Mouse (Mus musculus): ENCODE data around the gene Cytl1. TPM values are rescaled to one million over a fixed set of nuclear protein-coding genes. Genes with fewer than 3 reads are reported as not detected.

Cytl1 gene
- polyA plus RNA-seq, 1 experiment from 2014 or later = 0.69 TPM

DNA sequence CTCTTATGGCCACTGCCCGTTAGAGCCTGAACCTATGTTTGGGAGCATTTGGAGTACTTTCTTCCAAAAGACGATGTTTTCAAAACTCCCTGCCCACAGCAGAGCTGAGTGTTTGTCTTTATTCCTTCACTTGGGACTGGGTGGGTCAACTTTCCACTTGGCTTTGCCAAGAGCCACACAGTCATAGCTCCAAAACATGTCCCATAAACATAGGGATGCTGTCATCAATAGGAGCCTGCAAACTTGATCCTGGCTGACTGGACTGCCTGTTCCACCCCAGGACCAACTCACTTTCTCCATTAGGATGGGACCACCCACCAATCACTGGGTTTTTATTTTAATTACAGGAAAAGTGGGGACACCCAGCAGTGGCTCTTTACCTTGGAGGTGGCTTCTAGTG lies 4.5 kb upstream of the Cytl1 start:
- Histone ChIP-seq H3K36me3 (no peaks in the 10 kb centered on the region), H3K9me3 (replicated peaks) (no peaks in the 10 kb centered on the region), H3K4me1 (peaks cover 8% of the 10 kb centered on the region), H3K4me3 (no peak overlapping the region), H3K27me3 (ENCODE audit: low read depth, poor library complexity, severe bottlenecking) (no peaks in the 10 kb centered on the region), H3K27ac (no peak overlapping the region)
- WGBS = 92% methylated on average over 2 of the region's 2 CpGs
- no peak for DNase-seq (ENCODE audit: low spot score)

DNA sequence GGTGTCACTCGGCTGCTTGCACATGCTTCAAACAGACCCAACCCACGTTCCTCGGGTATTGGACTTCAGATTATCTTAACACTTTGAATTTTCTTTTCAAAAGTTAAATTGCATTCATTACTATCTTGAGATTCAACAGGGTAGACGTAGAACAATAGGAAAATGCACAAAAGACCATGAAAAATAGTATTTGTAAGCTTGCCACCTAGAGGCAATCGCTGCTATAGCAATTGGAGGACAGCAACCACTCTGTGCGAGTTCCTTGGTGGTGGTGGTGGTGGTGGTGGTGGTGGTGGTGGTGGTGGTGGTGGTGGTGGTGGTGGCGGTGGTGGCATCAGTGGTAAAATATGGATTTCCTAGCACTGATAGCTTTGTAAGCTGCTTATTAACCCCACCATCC lies 894 bp downstream of the Cytl1 start:
- DNase-seq (ENCODE audit: low spot score) = no peak
- no peaks in the 10 kb centered on the region for H3K27me3 ChIP-seq (ENCODE audit: low read depth, poor library complexity, severe bottlenecking)
- H3K4me3 ChIP-seq = no peak overlapping the region
- WGBS = 65% methylated on average over 7 of the region's 7 CpGs
- H3K4me1 ChIP-seq = peaks cover 8% of the 10 kb centered on the region
- H3K27ac ChIP-seq = no peak overlapping the region
- no peaks in the 10 kb centered on the region for H3K36me3 ChIP-seq
- H3K9me3 ChIP-seq (replicated peaks) = no peaks in the 10 kb centered on the region

- DNase-seq (ENCODE audit: low spot score) = no peak
- Histone ChIP-seq H3K27ac (no peak overlapping the region), H3K4me1 (no peaks in the 10 kb centered on the region), H3K36me3 (no peaks in the 10 kb centered on the region), H3K9me3 (replicated peaks) (no peaks in the 10 kb centered on the region), H3K4me3 (no peak overlapping the region), H3K27me3 (ENCODE audit: low read depth, poor library complexity, severe bottlenecking) (no peaks in the 10 kb centered on the region)
- 84% methylated on average over 13 of the region's 13 CpGs for WGBS
Observed at GRCm38 (mm10) chr5:37743889-37744707, 8.8 kb downstream of the Cytl1 start.

DNA sequence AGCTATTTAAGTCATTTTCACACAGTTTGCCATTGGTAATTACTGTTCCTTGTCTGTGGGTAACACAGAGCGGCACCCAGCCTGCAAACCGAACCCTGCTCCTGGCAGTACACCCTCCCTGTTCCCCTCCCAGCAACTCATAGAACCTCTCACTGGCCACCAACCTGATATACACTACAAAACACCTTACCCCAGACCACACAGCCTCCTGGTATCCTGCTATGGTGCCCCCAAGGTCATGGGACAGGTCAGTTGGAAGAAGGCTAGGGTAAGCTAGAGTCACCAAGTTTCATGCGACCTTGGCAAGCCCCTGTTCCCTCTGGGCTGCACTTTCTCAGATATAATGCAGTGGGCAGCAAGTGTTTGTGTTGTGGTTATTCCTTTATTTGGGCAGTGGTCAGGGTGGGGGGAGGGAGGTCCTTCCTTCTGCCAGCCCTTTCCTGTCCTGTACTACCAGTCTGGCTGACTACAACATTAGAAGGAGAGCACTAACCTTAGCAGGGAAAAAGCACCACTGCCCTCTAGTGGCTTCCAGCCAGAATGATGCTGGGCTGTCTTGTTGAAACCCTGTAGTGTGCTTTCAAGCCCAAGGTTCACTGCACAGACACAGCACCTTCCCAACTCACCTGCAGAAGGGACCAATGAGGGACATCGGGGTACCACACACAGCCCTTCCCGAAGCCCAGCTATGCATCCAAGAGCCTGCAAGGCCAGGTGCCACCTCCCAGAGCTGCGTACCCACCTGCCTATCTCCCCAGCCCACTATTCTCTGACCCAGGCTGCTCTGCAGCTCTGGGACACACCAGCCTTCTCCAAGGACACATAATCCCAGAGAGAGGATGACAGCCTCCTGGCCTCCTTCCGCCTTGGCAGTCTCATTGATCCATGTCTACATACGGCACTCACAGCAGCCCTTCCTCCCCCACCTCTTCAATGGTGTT lies 17.0 kb downstream of the Cytl1 start:
- no peak overlapping the region; the same call in 1 of the 2 replicates for H3K27ac ChIP-seq
- WGBS = 67% methylated on average over 8 of the region's 8 CpGs
- H3K36me3 ChIP-seq = no peaks in the 10 kb centered on the region
- no peak overlapping the region for H3K4me3 ChIP-seq
- H3K9me3 ChIP-seq (replicated peaks) = no peaks in the 10 kb centered on the region
- DNase-seq (ENCODE audit: low spot score) = peak; percentile 83
- peaks cover 13% of the 10 kb centered on the region; the same call in 1 of the 2 replicates for H3K4me1 ChIP-seq
- no peaks in the 10 kb centered on the region for H3K27me3 ChIP-seq (ENCODE audit: low read depth, poor library complexity, severe bottlenecking)

- Histone ChIP-seq H3K36me3 (no peaks in the 10 kb centered on the region), H3K4me3 (no peak overlapping the region), H3K27me3 (ENCODE audit: low read depth, poor library complexity, severe bottlenecking) (no peaks in the 10 kb centered on the region), H3K27ac (no peak overlapping the region), H3K4me1 (peaks cover 13% of the 10 kb centered on the region; the same call in 1 of the 2 replicates), H3K9me3 (replicated peaks) (no peaks in the 10 kb centered on the region)
- no peak for DNase-seq (ENCODE audit: low spot score)
- 79% methylated on average over 7 of the region's 7 CpGs for WGBS
Observed at GRCm38 (mm10) chr5:37753366-37753765, 18.0 kb downstream of the Cytl1 start.

GRCm38 (mm10) chr5:37762046-37762445 lies 26.7 kb downstream of the Cytl1 start:
- no peaks in the 10 kb centered on the region for H3K27me3 ChIP-seq (ENCODE audit: low read depth, poor library complexity, severe bottlenecking)
- DNase-seq (ENCODE audit: low spot score) = no peak
- no peak overlapping the region for H3K27ac ChIP-seq
- H3K4me1 ChIP-seq = 0 out of 2 replicates have a peak, but pooled peaks cover 2% of the 10 kb centered on the region
- H3K9me3 ChIP-seq (replicated peaks) = no peaks in the 10 kb centered on the region
- H3K4me3 ChIP-seq = no peak overlapping the region
- H3K36me3 ChIP-seq = no peaks in the 10 kb centered on the region
- WGBS = 83% methylated on average over 3 of the region's 3 CpGs

- Histone ChIP-seq H3K36me3 (no peaks in the 10 kb centered on the region), H3K9me3 (replicated peaks) (no peaks in the 10 kb centered on the region), H3K4me1 (peaks cover 19% of the 10 kb centered on the region), H3K27ac (no peak overlapping the region), H3K4me3 (no peak overlapping the region), H3K27me3 (ENCODE audit: low read depth, poor library complexity, severe bottlenecking) (no peaks in the 10 kb centered on the region)
- WGBS = 83% methylated on average over 8 of the region's 8 CpGs
- no peak for DNase-seq (ENCODE audit: low spot score)
Observed at GRCm38 (mm10) chr5:37765851-37766250, 30.5 kb downstream of the Cytl1 start.

DNA sequence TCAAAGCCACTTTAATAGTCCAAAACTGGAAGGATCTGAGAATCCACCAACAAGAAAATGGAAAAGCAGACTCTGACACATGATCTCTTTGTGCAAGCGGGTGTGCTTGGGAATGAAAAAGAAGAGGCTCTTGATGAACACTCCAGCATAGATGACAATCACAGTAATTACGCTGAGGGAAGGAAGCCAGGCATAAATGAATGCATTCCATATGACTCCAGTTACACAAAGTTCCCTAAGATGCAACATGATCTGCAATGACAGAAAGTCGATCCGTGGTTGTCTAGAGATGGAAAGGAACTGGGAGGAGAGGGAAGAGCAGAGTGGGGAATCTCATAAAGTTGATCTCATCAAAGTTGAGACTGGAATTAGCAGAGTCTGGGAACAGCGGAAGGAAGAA lies 31.9 kb downstream of the Cytl1 start:
- Histone ChIP-seq H3K27ac (no peak overlapping the region), H3K36me3 (no peaks in the 10 kb centered on the region), H3K9me3 (replicated peaks) (no peaks in the 10 kb centered on the region), H3K4me3 (no peak overlapping the region), H3K27me3 (ENCODE audit: low read depth, poor library complexity, severe bottlenecking) (no peaks in the 10 kb centered on the region), H3K4me1 (peaks cover 22% of the 10 kb centered on the region)
- DNase-seq (ENCODE audit: low spot score) = no peak
- WGBS = 78% methylated on average over 5 of the region's 5 CpGs

- Histone ChIP-seq H3K9me3 (replicated peaks) (no peaks in the 10 kb centered on the region), H3K27me3 (ENCODE audit: low read depth, poor library complexity, severe bottlenecking) (no peaks in the 10 kb centered on the region), H3K36me3 (no peaks in the 10 kb centered on the region), H3K4me1 (peaks cover 25% of the 10 kb centered on the region), H3K27ac (peak overlapping the region; percentile 50), H3K4me3 (no peak overlapping the region)
- WGBS = 16% methylated on average over 5 of the region's 5 CpGs
- no peak for DNase-seq (ENCODE audit: low spot score)
Observed at GRCm38 (mm10) chr5:37769031-37769430, 33.7 kb downstream of the Cytl1 start.

DNA sequence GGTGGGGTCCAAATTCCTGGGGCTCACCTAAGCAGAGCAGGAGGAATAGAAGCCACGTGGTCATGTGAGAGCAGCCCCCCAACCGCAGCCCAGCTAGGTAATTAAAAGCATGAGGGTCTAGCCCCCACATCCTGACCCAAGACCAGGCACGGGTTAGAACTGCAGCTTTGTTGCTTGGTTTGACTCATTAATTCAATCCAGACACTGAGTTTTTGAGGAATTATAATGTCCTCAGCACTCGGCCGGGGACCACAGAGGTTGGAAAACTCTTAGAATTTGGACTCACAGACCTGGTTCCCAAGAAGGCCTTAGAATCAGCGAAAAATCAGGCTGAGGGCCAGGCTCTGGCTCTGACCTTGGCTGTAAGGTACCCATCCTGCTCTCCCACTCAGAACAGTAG lies 35.6 kb downstream of the Cytl1 start:
- H3K9me3 ChIP-seq (replicated peaks) = no peaks in the 10 kb centered on the region
- H3K27me3 ChIP-seq (ENCODE audit: low read depth, poor library complexity, severe bottlenecking) = no peaks in the 10 kb centered on the region
- peak overlapping the region; percentile 61 for H3K27ac ChIP-seq
- H3K36me3 ChIP-seq = no peaks in the 10 kb centered on the region
- 59% methylated on average over 6 of the region's 6 CpGs for WGBS
- peaks cover 30% of the 10 kb centered on the region for H3K4me1 ChIP-seq
- no peak overlapping the region for H3K4me3 ChIP-seq
- DNase-seq (ENCODE audit: low spot score) = no peak

DNA sequence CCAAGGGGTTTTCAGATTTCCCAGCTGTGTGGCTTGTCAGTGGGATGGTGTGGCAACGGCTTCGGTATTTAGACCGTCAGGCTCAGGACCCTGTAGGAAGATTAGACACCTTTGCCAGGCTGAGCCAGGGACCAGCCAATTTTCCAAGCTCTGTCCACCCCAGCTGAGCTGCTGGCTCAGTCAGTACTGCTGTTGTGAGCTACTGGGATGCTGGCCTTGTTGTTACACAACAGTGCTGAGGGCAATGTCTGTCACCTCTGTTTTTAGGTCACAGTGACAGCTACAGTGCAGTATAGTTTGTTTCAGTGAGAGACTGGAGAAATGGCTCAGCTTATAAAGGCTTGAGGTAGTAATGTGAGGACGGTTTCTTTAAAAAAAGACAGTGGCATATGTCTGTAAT lies 38.7 kb downstream of the Cytl1 start:
- Histone ChIP-seq H3K9me3 (replicated peaks) (no peaks in the 10 kb centered on the region), H3K4me1 (peaks cover 22% of the 10 kb centered on the region), H3K4me3 (no peak overlapping the region), H3K27ac (no peak overlapping the region), H3K36me3 (no peaks in the 10 kb centered on the region), H3K27me3 (ENCODE audit: low read depth, poor library complexity, severe bottlenecking) (no peaks in the 10 kb centered on the region)
- 82% methylated on average over 4 of the region's 4 CpGs for WGBS
- no peak for DNase-seq (ENCODE audit: low spot score)

- Histone ChIP-seq H3K4me1 (peaks cover 13% of the 10 kb centered on the region), H3K27me3 (ENCODE audit: low read depth, poor library complexity, severe bottlenecking) (no peaks in the 10 kb centered on the region), H3K27ac (no peak overlapping the region), H3K4me3 (no peak overlapping the region), H3K36me3 (no peaks in the 10 kb centered on the region), H3K9me3 (replicated peaks) (no peaks in the 10 kb centered on the region)
- no peak for DNase-seq (ENCODE audit: low spot score)
- WGBS = 39% methylated on average over 5 of the region's 5 CpGs
Observed at GRCm38 (mm10) chr5:37775681-37776080, 40.4 kb downstream of the Cytl1 start.

GRCm38 (mm10) chr5:37783306-37783705 lies 48.0 kb downstream of the Cytl1 start:
- Histone ChIP-seq H3K9me3 (replicated peaks) (no peaks in the 10 kb centered on the region), H3K4me1 (peaks cover 19% of the 10 kb centered on the region), H3K27ac (no peak overlapping the region), H3K36me3 (no peaks in the 10 kb centered on the region), H3K4me3 (no peak overlapping the region), H3K27me3 (ENCODE audit: low read depth, poor library complexity, severe bottlenecking) (no peaks in the 10 kb centered on the region)
- 60% methylated on average over 8 of the region's 8 CpGs for WGBS
- DNase-seq (ENCODE audit: low spot score) = no peak

Data from limb, embryonic 10.5 days (tissue).